Mouse (Mus musculus): ENCODE measurements at regions not wholly inside any gene's neighbourhood (a gene's known extent, or its start where the extent isn't known, plus 50 kb on each side); places are given as distances from the start of the nearest gene placed in this dataset.

- TF ChIP-seq CTCF (IDR thresholded peaks at IDR 0.05; ENCODE audit: low read depth) (peak; percentile 26; the same call in 1 of the 2 replicates), EP300 (IDR thresholded peaks at IDR 0.05; ENCODE audit: low read depth) (no peak)
Observed at GRCm38 (mm10) chr16:55503273-55503672, 205.5 kb upstream of the Zpld1 start.
